Mouse (Mus musculus) testis, adult 2 months (tissue): Measurements from ENCODE around the gene Mtg2.

Experiments
- CTCF ChIP-seq: fragments of 200-500 bp; IDR thresholded peaks from 2 replicates; pipeline ENCODE4 v1.5.1; 2012; ENCODE audit warnings: low read depth, mild to moderate bottlenecking, inconsistent platforms, low read length, moderate library complexity; ENCODE audit not compliant: control insufficient read depth, insufficient read depth, insufficient replicate concordance
- POLR2A ChIP-seq: fragments of 200-500 bp; IDR thresholded peaks from 2 replicates; pipeline ENCODE4 v1.6.1; 2012; ENCODE audit warnings: low read depth, mild to moderate bottlenecking, inconsistent platforms, low read length, moderate library complexity; ENCODE audit not compliant: control insufficient read depth

DNA sequence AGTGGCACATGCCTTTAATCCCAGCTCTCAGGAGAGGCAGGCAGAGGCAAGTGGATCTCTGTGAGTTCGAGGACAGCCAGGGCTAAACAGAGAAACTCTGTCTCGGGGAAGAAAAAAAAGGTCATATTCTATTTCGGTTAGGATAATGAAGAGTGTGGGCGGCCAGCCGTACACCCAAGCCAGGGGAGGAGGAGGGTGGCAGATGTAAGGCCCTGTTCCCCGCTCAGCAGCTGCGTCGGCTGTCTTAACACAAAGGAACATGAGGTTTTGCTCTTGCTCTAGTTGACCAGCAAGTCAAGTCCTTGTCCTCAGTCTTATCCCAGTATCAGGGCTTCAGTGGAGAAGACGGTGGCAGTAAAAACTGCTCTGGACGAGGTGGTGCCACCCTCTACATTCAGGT is 12.7 kb downstream of the Mtg2 start:
- TF ChIP-seq CTCF (no peak), POLR2A (no peak)
